Mouse (Mus musculus) B cell, adult (primary cell): ENCODE measurements around the gene Brpf1. TPM values are rescaled to one million over a fixed set of nuclear protein-coding genes. Genes with fewer than 3 reads are reported as not detected.

ENCODE experiments used
- total RNA-seq: library from RNA; stranded (reverse); gene quantifications from 4 replicates; pipeline ENCODE4 v1.2.4, GENCODE M21; 2023; ENCODE audit not compliant: inconsistent age

Brpf1 gene
- 63.1 to 71.2 TPM (median 67.3 TPM) in 4 replicates for total RNA-seq

DNA sequence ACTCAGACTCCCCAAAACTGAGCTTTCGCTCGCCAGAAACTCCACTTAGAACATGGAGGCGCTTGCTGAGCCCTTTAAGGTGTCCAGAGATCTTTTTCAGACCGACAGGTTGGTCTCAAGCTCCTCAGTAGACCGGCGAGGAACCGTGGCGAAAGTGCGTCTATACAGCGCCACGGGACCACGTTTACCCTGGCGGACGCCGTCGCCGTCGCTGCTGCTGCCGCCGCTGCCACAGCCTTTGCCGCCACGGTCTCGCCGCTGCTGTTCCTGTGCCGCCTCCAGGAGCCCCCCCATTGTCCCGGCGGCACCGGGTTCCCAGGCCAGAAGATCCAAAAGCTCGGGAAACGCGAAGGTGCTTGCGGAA, at the start of gene Brpf1:
Brpf1 (plus strand) TSS at position 152 of the 364 bp plus-strand sequence.

GRCm38 (mm10) chr6:113282101-113282802, 24.7 kb upstream of the Brpf1 start, which contains the start of gene Cpne9:
TSS of gene Cpne9 (plus strand) at chr6:113282307.

GRCm38 (mm10) chr6:113326533-113327315, 19.8 kb downstream of the Brpf1 start, which contains the start of gene Ogg1:
TSS of gene Ogg1 (plus strand) at chr6:113326972.

DNA sequence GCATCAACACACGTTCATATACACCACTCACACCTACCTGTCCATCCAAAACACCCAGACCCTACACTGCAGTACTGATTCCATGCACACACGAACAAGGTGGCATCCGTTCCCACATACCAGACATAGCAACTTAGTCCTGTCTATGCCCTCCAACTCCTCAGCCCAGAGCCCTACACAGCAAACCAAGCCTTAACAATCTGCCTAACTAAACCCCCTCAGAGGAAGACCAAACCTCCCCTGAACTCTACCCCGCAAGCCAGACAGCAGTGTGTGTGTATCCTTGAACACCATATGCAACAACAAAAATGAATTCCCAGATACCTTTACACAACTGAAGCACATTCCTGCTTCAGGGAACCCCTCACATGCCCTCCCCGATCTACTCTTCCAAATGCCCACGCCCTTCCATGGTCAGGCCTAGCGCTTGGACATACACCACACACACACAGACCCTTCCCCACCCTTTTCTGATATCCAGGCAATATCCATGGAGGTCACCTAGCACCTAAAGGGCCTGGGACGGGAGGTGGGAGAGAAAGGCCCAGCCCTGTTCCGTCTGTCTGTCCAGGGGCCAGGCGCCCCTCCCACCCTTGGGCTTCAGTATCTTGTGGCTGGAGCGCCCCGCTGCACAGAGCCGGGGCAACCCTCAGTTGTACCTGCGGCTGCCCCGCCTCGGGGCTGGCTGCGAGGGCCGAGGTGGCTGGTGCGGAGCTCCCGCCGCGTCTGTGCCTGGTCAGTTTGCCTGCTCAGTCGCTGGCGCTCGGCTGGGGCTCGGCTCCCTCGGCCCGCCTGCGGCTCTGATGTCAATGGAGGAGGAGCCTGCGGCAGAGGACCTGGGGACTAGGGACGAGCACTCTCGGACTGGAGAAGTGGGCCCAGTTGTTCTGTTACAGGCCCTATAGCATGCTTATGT, 36.5 kb downstream of the Brpf1 start, which contains the start of gene Camk1:
Camk1 (minus strand) TSS at position 808 of the 916 bp plus-strand sequence.

Other genes with a start within 250 kb of the Brpf1 start
- 119 to 128 TPM (median 123 TPM) in 4 replicates for gene Setd5, start 229.8 kb upstream of the Brpf1 start, total RNA-seq
- gene Lhfpl4, start 111.8 kb upstream of the Brpf1 start, total RNA-seq = 1.3 to 2.5 TPM (median 1.5 TPM) in 4 replicates
- 54.8 to 63.2 TPM (median 61.3 TPM) in 4 replicates for gene Mtmr14, start 69.3 kb upstream of the Brpf1 start, total RNA-seq
- gene Cpne9, start 24.8 kb upstream of the Brpf1 start, total RNA-seq = 1.4 to 2.1 TPM (median 1.8 TPM) in 4 replicates
- gene Ogg1, start 19.8 kb downstream of the Brpf1 start, total RNA-seq = 13.3 to 18.1 TPM (median 14.8 TPM) in 4 replicates
- 0.77 to 2.4 TPM (median 1.0 TPM) in 4 replicates for gene Camk1, start 36.8 kb downstream of the Brpf1 start, total RNA-seq
- gene Tada3, start 70.7 kb downstream of the Brpf1 start, total RNA-seq = 27.7 to 30.8 TPM (median 28.5 TPM) in 4 replicates
- gene Arpc4, start 71.0 kb downstream of the Brpf1 start, total RNA-seq = 257 to 299 TPM (median 278 TPM) in 4 replicates
- gene Ttll3, start 82.1 kb downstream of the Brpf1 start, total RNA-seq = 31.2 to 38.7 TPM (median 36.2 TPM) in 4 replicates
- gene Rpusd3, start 112.2 kb downstream of the Brpf1 start, total RNA-seq = 9.4 to 24.2 TPM (median 14.4 TPM) in 4 replicates
- not detected in 4 replicates for gene Cidec, start 128.6 kb downstream of the Brpf1 start, total RNA-seq
- gene Jagn1, start 135.4 kb downstream of the Brpf1 start, total RNA-seq = 16.2 to 21.7 TPM (median 18.7 TPM) in 4 replicates
- gene Il17re, start 151.3 kb downstream of the Brpf1 start, total RNA-seq = not detected in 4 replicates
- not detected in 4 replicates for gene Il17rc, start 164.3 kb downstream of the Brpf1 start, total RNA-seq
- gene Creld1, start 176.2 kb downstream of the Brpf1 start, total RNA-seq = 15.4 to 17.8 TPM (median 17.1 TPM) in 4 replicates
- 0.36 to 0.86 TPM (median 0.72 TPM) in 4 replicates for gene Prrt3, start 194.8 kb downstream of the Brpf1 start, total RNA-seq
- gene Emc3, start 224.5 kb downstream of the Brpf1 start, total RNA-seq = 71.5 to 80.4 TPM (median 76.9 TPM) in 4 replicates
- gene Fancd2, start 224.5 kb downstream of the Brpf1 start, total RNA-seq = 2.1 to 2.7 TPM (median 2.5 TPM) in 4 replicates